Mouse (Mus musculus) limb, embryonic 12.5 days (tissue): ENCODE measurements around the gene Olfr1043. TPM values are rescaled to one million over a fixed set of nuclear protein-coding genes. Genes with fewer than 3 reads are reported as not detected.

ENCODE experiments used
- polyA plus RNA-seq: library from polyadenylated mRNA; unstranded; fragments of >200 nt; fragmentation: Nextera tagmentation; extraction: Ambion mirVana; gene quantifications from 2 replicates; pipeline ENCODE4 v1.2.1, GENCODE M21; 2016

Gene Olfr1043
- polyA plus RNA-seq, 1 experiment from 2014 or later: not detected

Other genes starting within 250 kb of the Olfr1043 start
- gene Olfr1026, start 246.0 kb downstream of the Olfr1043 start, polyA plus RNA-seq: not detected in 2 replicates
- not detected in 2 replicates for gene Olfr1028, start 217.1 kb downstream of the Olfr1043 start, polyA plus RNA-seq
- not detected in 2 replicates for gene Olfr1029, start 193.6 kb downstream of the Olfr1043 start, polyA plus RNA-seq
- not detected in 2 replicates for gene Olfr1030, start 188.2 kb downstream of the Olfr1043 start, polyA plus RNA-seq
- gene Olfr1031, start 177.2 kb downstream of the Olfr1043 start, polyA plus RNA-seq: not detected in 2 replicates
- not detected in 2 replicates for gene Olfr1032, start 162.0 kb downstream of the Olfr1043 start, polyA plus RNA-seq
- not detected in 2 replicates for gene Olfr1033, start 146.9 kb downstream of the Olfr1043 start, polyA plus RNA-seq
- gene Olfr1034, start 121.7 kb downstream of the Olfr1043 start, polyA plus RNA-seq: 0.04 TPM in 1 of 2 replicates, not detected in the other
- gene Olfr1036, start 93.5 kb downstream of the Olfr1043 start, polyA plus RNA-seq: not detected in 2 replicates
- gene Olfr1037, start 80.1 kb downstream of the Olfr1043 start, polyA plus RNA-seq: not detected in 2 replicates
- not detected in 2 replicates for gene Olfr1039, start 31.6 kb downstream of the Olfr1043 start, polyA plus RNA-seq
- not detected in 2 replicates for gene Olfr1040, start 20.8 kb downstream of the Olfr1043 start, polyA plus RNA-seq
- not detected in 2 replicates for gene Olfr1042, start 5.7 kb downstream of the Olfr1043 start, polyA plus RNA-seq
- not detected in 2 replicates for gene Olfr1044, start 10.3 kb upstream of the Olfr1043 start, polyA plus RNA-seq
- not detected in 2 replicates for gene Olfr52, start 18.2 kb upstream of the Olfr1043 start, polyA plus RNA-seq
- gene Olfr1045, start 35.5 kb upstream of the Olfr1043 start, polyA plus RNA-seq: not detected in 2 replicates
- gene Olfr1046, start 51.8 kb upstream of the Olfr1043 start, polyA plus RNA-seq: not detected in 2 replicates
- not detected in 2 replicates for gene Olfr1047, start 63.9 kb upstream of the Olfr1043 start, polyA plus RNA-seq
- gene Olfr1048, start 72.8 kb upstream of the Olfr1043 start, polyA plus RNA-seq: not detected in 2 replicates
- not detected in 2 replicates for gene Olfr1049, start 90.8 kb upstream of the Olfr1043 start, polyA plus RNA-seq
- gene Olfr1051, start 111.6 kb upstream of the Olfr1043 start, polyA plus RNA-seq: not detected in 2 replicates
- not detected in 2 replicates for gene Olfr1052, start 124.9 kb upstream of the Olfr1043 start, polyA plus RNA-seq
- not detected in 2 replicates for gene Olfr1053, start 147.8 kb upstream of the Olfr1043 start, polyA plus RNA-seq
- gene Olfr1054, start 167.9 kb upstream of the Olfr1043 start, polyA plus RNA-seq: not detected in 2 replicates
- gene Olfr1055, start 182.8 kb upstream of the Olfr1043 start, polyA plus RNA-seq: not detected in 2 replicates
- gene Olfr1056, start 194.9 kb upstream of the Olfr1043 start, polyA plus RNA-seq: not detected in 2 replicates
- gene Olfr1057, start 210.9 kb upstream of the Olfr1043 start, polyA plus RNA-seq: not detected in 2 replicates
- not detected in 2 replicates for gene Olfr1058, start 221.0 kb upstream of the Olfr1043 start, polyA plus RNA-seq
- not detected in 2 replicates for gene Olfr1061, start 246.5 kb upstream of the Olfr1043 start, polyA plus RNA-seq